Mouse (Mus musculus) ES-Bruce4 (cell line): ENCODE data around the gene Grm8.

Source experiments
- CTCF ChIP-seq: IDR thresholded peaks from one replicate; pipeline ENCODE4 v1.8.1; 2011; ENCODE audit warnings: low read depth, low read length
- EP300 ChIP-seq: IDR thresholded peaks from 2 replicates; pipeline ENCODE4 v1.6.1; 2011; ENCODE audit warnings: low read depth, low read length; ENCODE audit not compliant: insufficient read depth

- TF ChIP-seq CTCF = no peak
- no peak for TF ChIP-seq EP300
Observed at GRCm38 (mm10) chr6:28032006-28032405, 103.0 kb downstream of the Grm8 start.
